Mouse (Mus musculus) kidney, embryonic 16.5 days (tissue): ENCODE results near the gene Macrod1. TPM values are rescaled to one million over a fixed set of nuclear protein-coding genes. Genes with fewer than 3 reads are reported as not detected.

ENCODE experiments used
- ATAC-seq: fragments of 200-750 bp; cut with Nextera tagmentation; 2 replicates; pipeline ENCODE4 v1.8.0; 2017; ENCODE audit warnings: moderate TSS enrichment; ENCODE audit not compliant: low FRiP score, low TSS enrichment
- H3K27ac ChIP-seq: fragments of 300-500 bp; sonication (generic); 2 replicates; pipeline ENCODE4 v1.5.1; 2014; ENCODE audit warnings: low read length
- H3K27me3 ChIP-seq: fragments of 300-500 bp; sonication (generic); 2 replicates; pipeline ENCODE4 v1.6.1; 2014; ENCODE audit warnings: low read length, control low read depth, mixed read lengths; ENCODE audit not compliant: insufficient read depth
- H3K36me3 ChIP-seq: fragments of 300-500 bp; sonication (generic); 2 replicates; pipeline ENCODE4 v1.6.1; 2014; ENCODE audit warnings: low read length, control low read depth, mixed read lengths; ENCODE audit not compliant: insufficient read depth
- H3K4me1 ChIP-seq: fragments of 300-500 bp; sonication (generic); 2 replicates; pipeline ENCODE4 v1.6.1; 2014; ENCODE audit warnings: low read length, control low read depth, mixed read lengths; ENCODE audit not compliant: insufficient read depth
- H3K4me2 ChIP-seq: fragments of 300-500 bp; sonication (generic); replicated peaks from 2 replicates; pipeline ENCODE4 v1.6.1; 2014; ENCODE audit warnings: low read depth, low read length
- H3K4me3 ChIP-seq: fragments of 300-500 bp; sonication (generic); 2 replicates; pipeline ENCODE4 v1.5.1; 2014; ENCODE audit warnings: mild to moderate bottlenecking, low read length
- H3K9ac ChIP-seq: fragments of 300-500 bp; sonication (generic); replicated peaks from 2 replicates; pipeline ENCODE4 v1.6.1; 2014; ENCODE audit warnings: low read length
- H3K9me3 ChIP-seq: fragments of 300-500 bp; sonication (generic); 2 replicates; pipeline ENCODE4 v1.6.1; 2016; ENCODE audit warnings: low read length, control low read depth
- WGBS: fragments of 180-500 bp; shearing (Covaris S2); extraction: QIAGEN DNeasy Blood & Tissue Kit; methylation state at CpG from one replicate; pipeline ENCODE4 v1.1.7; 2014; 5-methylcytosine and 5-hydroxymethylcytosine counted together
- polyA plus RNA-seq: library from polyadenylated mRNA; unstranded; fragments of >200 nt; fragmentation: Nextera tagmentation; extraction: Ambion mirVana; gene quantifications from 2 replicates; pipeline ENCODE4 v1.2.1, GENCODE M21; 2015

The Macrod1 gene
- polyA plus RNA-seq, 1 experiment from 2014 or later: 16.4 TPM

DNA sequence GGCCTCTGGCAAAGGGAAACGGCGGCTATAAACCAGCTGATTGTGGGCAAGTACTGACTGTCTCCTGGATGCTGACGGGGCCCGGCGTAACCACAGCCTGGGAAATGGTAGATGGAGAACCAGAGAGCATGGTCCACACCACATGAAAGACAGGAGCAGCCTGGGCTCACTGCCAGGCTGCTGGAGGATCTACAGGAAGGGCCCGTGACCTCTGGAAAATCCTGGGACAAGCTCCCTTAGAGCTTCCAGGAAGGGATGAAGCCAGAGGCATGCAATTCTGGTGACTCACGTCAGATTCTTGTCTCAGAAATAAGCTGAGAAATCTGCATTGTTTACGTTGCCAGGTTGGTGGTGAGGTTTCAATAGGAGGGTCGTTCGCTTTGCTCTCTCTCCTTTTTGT is 1.8 kb upstream of the Macrod1 start:
- peaks cover 31% of the 10 kb centered on the region for H3K4me1 ChIP-seq
- no peaks in the 10 kb centered on the region for H3K27me3 ChIP-seq
- 0 out of 2 replicates have a peak overlapping the region, but pooled peaks have one; percentile 17 for H3K27ac ChIP-seq
- WGBS: 33% methylated on average over 10 of the region's 10 CpGs
- H3K4me2 ChIP-seq: no peak overlapping the region
- H3K36me3 ChIP-seq: no peaks in the 10 kb centered on the region
- no peaks in the 10 kb centered on the region for H3K9me3 ChIP-seq
- no peak overlapping the region for H3K4me3 ChIP-seq
- no peak overlapping the region for H3K9ac ChIP-seq
- no peak for ATAC-seq

- Histone ChIP-seq H3K9me3 (no peaks in the 10 kb centered on the region), H3K27ac (0 out of 2 replicates have a peak overlapping the region, but pooled peaks have one; percentile 17), H3K4me3 (no peak overlapping the region), H3K4me2 (no peak overlapping the region), H3K4me1 (peaks cover 31% of the 10 kb centered on the region), H3K9ac (no peak overlapping the region), H3K36me3 (no peaks in the 10 kb centered on the region), H3K27me3 (no peaks in the 10 kb centered on the region)
- WGBS: 53% methylated on average over 3 of the region's 3 CpGs
- ATAC-seq: no peak
These were observed 1.4 kb upstream of the Macrod1 start for GRCm38 (mm10) chr19:7055173-7055572.

GRCm38 (mm10) chr19:7057126-7057721 is 614 bp downstream of the Macrod1 start:
- Histone ChIP-seq H3K27ac (peak overlapping the region; percentile 70), H3K4me1 (peaks cover 31% of the 10 kb centered on the region), H3K4me2 (peak overlapping the region; percentile 79), H3K27me3 (no peaks in the 10 kb centered on the region), H3K4me3 (peak overlapping the region; percentile 60), H3K9me3 (no peaks in the 10 kb centered on the region), H3K36me3 (no peaks in the 10 kb centered on the region), H3K9ac (peak overlapping the region; percentile 67)
- WGBS: 2% methylated on average over 16 of the region's 16 CpGs
- peak; percentile 24 for ATAC-seq

DNA sequence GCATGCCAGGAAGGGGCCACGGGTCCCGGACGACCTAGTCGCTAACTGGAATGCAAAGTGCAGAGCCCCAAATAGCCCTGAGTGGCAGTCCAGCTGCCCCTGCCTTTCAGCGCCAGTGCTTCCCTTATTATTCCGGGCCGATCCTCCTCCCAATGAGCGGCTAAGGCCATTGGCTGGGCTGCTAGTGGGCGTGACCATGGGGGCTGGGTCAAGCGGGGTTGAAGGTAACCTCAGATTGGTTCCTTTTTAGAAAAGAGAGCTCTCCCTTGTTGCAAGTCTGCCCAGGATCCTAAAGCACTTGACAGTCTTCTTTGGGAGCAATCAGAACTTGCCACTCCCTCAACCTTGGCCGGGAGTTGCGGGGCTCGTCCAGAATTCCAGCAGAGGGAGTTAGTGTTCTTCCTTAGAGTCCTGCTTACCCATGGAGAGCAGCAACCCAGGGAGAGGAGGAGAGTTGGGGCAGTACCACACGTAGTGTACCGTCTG is 1.2 kb downstream of the Macrod1 start:
- H3K9ac ChIP-seq: peak overlapping the region; percentile 67
- peak; percentile 80 for ATAC-seq
- under 1% methylated on average over 15 of the region's 15 CpGs for whole genome bisulfite sequencing
- peak overlapping the region; percentile 79 for H3K4me2 ChIP-seq
- peak overlapping the region; percentile 60 for H3K4me3 ChIP-seq
- peaks cover 31% of the 10 kb centered on the region for H3K4me1 ChIP-seq
- peak overlapping the region; percentile 70 for H3K27ac ChIP-seq
- no peaks in the 10 kb centered on the region for H3K27me3 ChIP-seq
- H3K9me3 ChIP-seq: no peaks in the 10 kb centered on the region
- H3K36me3 ChIP-seq: no peaks in the 10 kb centered on the region

DNA sequence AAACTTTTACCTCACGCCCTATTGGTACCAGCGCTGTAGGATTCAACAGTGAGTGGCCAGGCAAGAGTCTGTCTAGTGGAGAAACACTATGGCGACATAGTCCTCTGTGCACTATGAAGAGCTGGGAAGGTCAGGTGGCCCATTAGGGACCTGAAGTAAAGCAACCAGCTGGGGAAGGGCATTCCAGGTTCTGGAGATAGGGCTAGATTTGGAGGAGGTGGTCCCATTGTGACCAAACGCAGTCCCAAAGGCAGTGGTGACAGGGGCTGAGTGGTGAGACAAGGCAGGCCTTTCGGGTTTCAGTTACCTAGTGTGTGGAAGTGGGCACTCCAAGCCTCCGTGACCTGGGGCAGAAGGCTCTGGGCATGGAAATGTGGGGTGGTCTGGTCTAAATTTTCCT is 1.9 kb downstream of the Macrod1 start:
- Histone ChIP-seq H3K27ac (no peak overlapping the region), H3K4me2 (peak overlapping the region; percentile 79), H3K4me3 (peak overlapping the region; percentile 60), H3K9me3 (no peaks in the 10 kb centered on the region), H3K36me3 (no peaks in the 10 kb centered on the region), H3K4me1 (peaks cover 31% of the 10 kb centered on the region), H3K27me3 (no peaks in the 10 kb centered on the region), H3K9ac (no peak overlapping the region)
- WGBS: 70% methylated on average over 6 of the region's 6 CpGs
- no peak for ATAC-seq

DNA sequence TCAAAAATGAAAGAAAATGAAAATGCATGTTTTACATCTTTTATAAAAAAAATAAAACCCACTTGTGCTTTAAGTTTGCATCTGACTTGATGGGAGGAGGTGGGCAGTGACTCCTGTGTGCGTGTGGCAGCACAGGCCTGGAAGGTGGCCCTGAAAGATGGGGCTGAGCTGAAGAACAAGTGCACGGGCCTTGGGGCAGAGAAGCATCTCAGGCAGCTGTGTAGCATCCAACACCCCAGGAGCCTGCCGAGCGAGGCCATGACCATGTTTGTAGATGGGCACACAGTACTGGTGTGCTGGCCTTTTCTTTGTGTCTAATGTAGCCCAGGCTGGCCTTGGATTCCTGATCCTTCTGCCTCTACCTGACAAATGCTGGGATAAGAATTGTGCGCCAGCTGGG is 5.5 kb downstream of the Macrod1 start:
- 83% methylated on average over 5 of the region's 5 CpGs for WGBS
- ATAC-seq: no peak
- Histone ChIP-seq H3K9ac (no peak overlapping the region), H3K27ac (no peak overlapping the region), H3K9me3 (no peaks in the 10 kb centered on the region), H3K4me3 (no peak overlapping the region), H3K36me3 (no peaks in the 10 kb centered on the region), H3K4me2 (no peak overlapping the region), H3K27me3 (0 out of 2 replicates have a peak, but pooled peaks cover 2% of the 10 kb centered on the region), H3K4me1 (peaks cover 25% of the 10 kb centered on the region)

- 90% methylated on average over 8 of the region's 8 CpGs for WGBS
- H3K9ac ChIP-seq: no peak overlapping the region
- H3K36me3 ChIP-seq: no peaks in the 10 kb centered on the region
- H3K4me2 ChIP-seq: no peak overlapping the region
- no peak overlapping the region for H3K4me3 ChIP-seq
- H3K27ac ChIP-seq: no peak overlapping the region
- peaks cover 26% of the 10 kb centered on the region for H3K4me1 ChIP-seq
- no peak for ATAC-seq
- H3K9me3 ChIP-seq: no peaks in the 10 kb centered on the region
- 0 out of 2 replicates have a peak, but pooled peaks cover 10% of the 10 kb centered on the region for H3K27me3 ChIP-seq
These were observed 6.3 kb downstream of the Macrod1 start for GRCm38 (mm10) chr19:7062916-7063315.

GRCm38 (mm10) chr19:7064571-7064970 is 8.0 kb downstream of the Macrod1 start:
- no peak overlapping the region for H3K4me2 ChIP-seq
- WGBS: 3% methylated on average over 3 of the region's 3 CpGs
- ATAC-seq: 0 out of 2 replicates have a peak, but pooled peaks have one; percentile 43

DNA sequence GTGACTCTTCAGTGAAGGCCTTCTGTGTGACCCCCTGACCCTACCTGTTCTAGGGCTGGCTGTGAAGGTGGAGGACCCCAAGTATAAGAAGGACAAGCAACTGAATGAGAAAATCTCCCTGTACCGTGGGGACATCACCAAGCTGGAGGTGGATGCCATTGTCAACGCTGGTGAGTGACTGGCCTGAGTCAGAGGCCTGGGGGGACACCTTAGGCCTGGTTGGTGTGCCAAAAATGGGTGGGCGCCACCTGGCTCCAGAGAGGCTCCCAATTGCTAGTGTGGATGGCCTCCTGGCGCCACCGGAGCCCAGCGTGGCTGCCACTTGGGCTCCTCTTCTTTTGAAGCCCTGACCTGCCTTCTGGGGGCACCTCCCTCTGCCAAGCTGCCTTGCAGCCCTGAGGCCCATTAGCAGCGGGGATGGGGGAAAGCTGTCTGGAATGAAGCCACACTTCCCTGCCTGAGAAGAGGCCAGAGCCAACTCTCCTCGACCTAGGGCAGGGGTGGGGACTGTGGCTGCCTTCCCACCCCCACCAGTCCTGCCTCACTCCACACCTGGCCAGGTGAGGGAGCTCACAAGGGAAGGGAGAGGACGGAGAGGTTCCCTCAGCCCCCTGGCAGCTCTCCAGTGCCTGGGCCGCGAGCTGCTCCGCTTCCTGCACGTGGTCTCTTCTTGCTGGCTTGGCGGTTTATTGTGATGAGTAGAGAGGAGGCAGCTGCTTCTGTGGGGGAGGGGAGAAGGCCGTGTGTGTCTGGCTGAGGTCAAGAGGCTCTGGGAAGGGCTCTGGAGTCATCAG is 9.6 kb downstream of the Macrod1 start:
- Histone ChIP-seq H3K9me3 (no peaks in the 10 kb centered on the region), H3K36me3 (no peaks in the 10 kb centered on the region), H3K9ac (0 out of 2 replicates have a peak overlapping the region, but pooled peaks have one; percentile 5), H3K27me3 (0 out of 2 replicates have a peak, but pooled peaks cover 10% of the 10 kb centered on the region), H3K4me2 (peak overlapping the region; percentile 17; the same call in 1 of the 2 replicates), H3K4me3 (no peak overlapping the region), H3K4me1 (peaks cover 51% of the 10 kb centered on the region), H3K27ac (0 out of 2 replicates have a peak overlapping the region, but pooled peaks have one; percentile 40)
- ATAC-seq: no peak
- 35% methylated on average over 15 of the region's 15 CpGs for WGBS

More at GRCm38 (mm10) chr19:7064571-7064970, 8.0 kb downstream of the Macrod1 start:
- Histone ChIP-seq H3K27me3 (0 out of 2 replicates have a peak, but pooled peaks cover 10% of the 10 kb centered on the region), H3K9me3 (no peaks in the 10 kb centered on the region), H3K4me3 (no peak overlapping the region), H3K36me3 (no peaks in the 10 kb centered on the region), H3K27ac (no peak overlapping the region), H3K9ac (no peak overlapping the region), H3K4me1 (peaks cover 34% of the 10 kb centered on the region)
